Mouse (Mus musculus): Measurements from ENCODE around the gene Tfip11.

DNA sequence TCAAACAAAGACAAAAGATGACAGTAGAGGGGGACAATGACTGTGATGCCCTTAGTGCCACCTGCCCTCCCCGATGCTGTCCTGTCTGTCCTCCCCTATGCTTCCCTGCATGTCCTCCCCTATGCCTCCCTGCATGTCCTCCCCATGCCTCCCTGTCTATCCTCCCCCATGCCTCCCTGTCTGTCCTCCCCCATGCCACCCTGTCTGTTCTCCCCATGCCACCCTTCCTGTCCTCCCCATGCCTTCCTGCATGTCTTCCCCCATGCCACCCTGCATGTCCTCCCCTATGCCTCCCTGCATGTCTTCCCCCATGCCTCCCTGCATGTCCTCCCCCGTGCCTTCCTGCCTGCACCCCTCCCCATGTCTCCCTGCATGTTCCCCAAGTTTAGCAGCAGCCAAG lies 26.0 kb upstream of the Tfip11 start:
- TF ChIP-seq POLR2A (IDR thresholded peaks at IDR 0.05; ENCODE audit: control insufficient read depth in 1 of 2, insufficient read depth in 1 of 2, low read depth in 1 of 2, low read length in 2 of 2, poor library complexity in 1 of 2): no peak
- TF ChIP-seq MEF2A (IDR thresholded peaks at IDR 0.05; ENCODE audit: extremely low read depth, insufficient replicate concordance, low read depth, low read length, poor library complexity, severe bottlenecking): no peak
- TF ChIP-seq CTCF (IDR thresholded peaks at IDR 0.05 in 2 of 3, conservative IDR thresholded peaks at IDR 0.05 in 1 of 3; ENCODE audit: control insufficient read depth in 1 of 3, insufficient read depth in 1 of 3, low read depth in 2 of 3, low read length in 3 of 3, poor library complexity in 1 of 3, severe bottlenecking in 1 of 3): no peak
- no peak for TF ChIP-seq MAFK (IDR thresholded peaks at IDR 0.05; ENCODE audit: borderline replicate concordance, low read depth, low read length)
- TF ChIP-seq TCF12 (IDR thresholded peaks at IDR 0.05; ENCODE audit: low read depth, low read length): no peak
- no peak for TF ChIP-seq JUND (IDR thresholded peaks at IDR 0.05; ENCODE audit: low read depth, low read length)
- no peak for TF ChIP-seq MAZ (IDR thresholded peaks at IDR 0.05; ENCODE audit: low read depth, low read length)
- TF ChIP-seq UBTF (IDR thresholded peaks at IDR 0.05; ENCODE audit: borderline replicate concordance, insufficient read depth, low read depth, low read length): no peak
- TF ChIP-seq EP300 (IDR thresholded peaks at IDR 0.05; ENCODE audit: low read depth in 1 of 2, low read length in 2 of 2): no peak
- TF ChIP-seq NELFE (IDR thresholded peaks at IDR 0.05; ENCODE audit: low read depth, low read length): no peak
- TF ChIP-seq USF1 (IDR thresholded peaks at IDR 0.05; ENCODE audit: low read depth, low read length): no peak
- TF ChIP-seq USF2 (IDR thresholded peaks at IDR 0.05; ENCODE audit: borderline replicate concordance in 1 of 2, insufficient read depth in 1 of 2, low read depth in 1 of 2, low read length in 2 of 2): no peak
- TF ChIP-seq RCOR1 (IDR thresholded peaks at IDR 0.05; ENCODE audit: low read depth, low read length): no peak
